Mouse (Mus musculus) brain, embryonic 18.5 days (tissue): ENCODE measurements around the gene Gm49711.
"Not testable (repeated sequence)": the region's sequence is repeated elsewhere in the genome, so short reads cannot be mapped to it uniquely, and the experiment has no call there.

Source experiments
- DNase-seq: peaks from one replicate; pipeline ENCODE4 v3.0.0-alpha.2; 2012; ENCODE audit warnings: low read depth, low spot score

Gene Gm49711

GRCm38 (mm10) chr16:92062832-92063231 is 4.7 kb downstream of the Gm49711 start:
- no peak for DNase-seq

DNA sequence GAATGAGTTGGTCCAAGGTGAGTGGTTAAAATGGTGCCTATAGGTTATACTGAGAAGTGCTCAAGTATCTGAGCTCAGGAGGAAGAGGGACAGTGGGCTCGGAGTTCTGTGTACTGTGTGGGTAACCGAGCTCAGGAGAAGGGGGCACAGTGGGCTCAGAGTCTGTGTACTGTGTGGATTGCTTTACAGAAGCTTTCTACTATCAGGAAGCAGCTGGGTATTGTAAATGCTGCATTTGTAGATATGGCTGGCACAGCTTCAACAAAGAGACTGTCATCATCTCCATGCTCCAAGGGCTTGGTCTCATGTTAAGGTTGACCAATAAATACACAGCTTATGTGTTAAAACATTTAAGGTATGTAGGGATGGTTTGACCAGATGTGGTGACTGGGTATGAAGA is 6.7 kb downstream of the Gm49711 start:
- DNase-seq: no peak

DNA sequence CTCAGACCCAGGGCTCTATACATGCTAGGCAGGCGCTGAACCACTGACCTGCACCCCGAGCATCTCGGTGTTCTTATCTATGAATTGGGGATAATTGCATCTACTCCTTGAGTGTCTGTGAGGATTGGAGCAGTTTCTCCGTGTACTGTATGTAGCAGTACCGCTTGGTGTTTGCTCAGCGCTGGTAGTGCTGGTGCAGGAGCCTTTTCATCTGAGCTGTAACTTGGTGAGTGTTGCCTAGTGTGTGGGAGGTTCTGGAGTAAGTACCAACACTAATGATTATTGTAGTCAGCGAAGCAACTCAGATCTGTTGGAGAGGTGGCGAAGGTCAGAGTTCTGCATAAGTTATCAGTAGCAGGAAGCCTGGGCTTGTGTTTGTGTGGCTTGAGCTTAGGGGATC is 12.2 kb downstream of the Gm49711 start:
- DNase-seq: no peak

DNA sequence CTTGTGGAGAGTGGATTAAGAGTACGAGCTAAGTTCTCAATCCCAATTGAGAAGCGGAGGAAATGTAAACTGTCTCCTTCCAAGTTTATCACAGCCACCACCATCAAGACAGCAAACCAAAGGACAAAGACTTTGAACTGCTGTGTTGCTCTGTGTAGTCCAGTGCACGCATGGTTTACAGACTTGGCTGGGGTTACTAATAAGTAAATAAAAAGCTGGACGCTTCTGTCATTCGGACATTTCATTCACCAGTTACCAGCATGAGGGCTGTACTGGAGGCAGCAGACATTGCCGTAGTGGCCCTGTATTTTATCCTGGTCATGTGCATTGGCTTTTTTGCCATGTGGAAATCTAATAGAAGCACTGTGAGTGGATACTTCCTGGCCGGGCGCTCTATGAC is 18.7 kb downstream of the Gm49711 start:
- DNase-seq: no peak

GRCm38 (mm10) chr16:92083771-92084453 is 25.8 kb downstream of the Gm49711 start:
- DNase-seq: no peak

GRCm38 (mm10) chr16:92089225-92089624 is 31.1 kb downstream of the Gm49711 start:
- no peak for DNase-seq

- DNase-seq: no peak
Measured at GRCm38 (mm10) chr16:92091876-92092275, 33.8 kb downstream of the Gm49711 start.

DNA sequence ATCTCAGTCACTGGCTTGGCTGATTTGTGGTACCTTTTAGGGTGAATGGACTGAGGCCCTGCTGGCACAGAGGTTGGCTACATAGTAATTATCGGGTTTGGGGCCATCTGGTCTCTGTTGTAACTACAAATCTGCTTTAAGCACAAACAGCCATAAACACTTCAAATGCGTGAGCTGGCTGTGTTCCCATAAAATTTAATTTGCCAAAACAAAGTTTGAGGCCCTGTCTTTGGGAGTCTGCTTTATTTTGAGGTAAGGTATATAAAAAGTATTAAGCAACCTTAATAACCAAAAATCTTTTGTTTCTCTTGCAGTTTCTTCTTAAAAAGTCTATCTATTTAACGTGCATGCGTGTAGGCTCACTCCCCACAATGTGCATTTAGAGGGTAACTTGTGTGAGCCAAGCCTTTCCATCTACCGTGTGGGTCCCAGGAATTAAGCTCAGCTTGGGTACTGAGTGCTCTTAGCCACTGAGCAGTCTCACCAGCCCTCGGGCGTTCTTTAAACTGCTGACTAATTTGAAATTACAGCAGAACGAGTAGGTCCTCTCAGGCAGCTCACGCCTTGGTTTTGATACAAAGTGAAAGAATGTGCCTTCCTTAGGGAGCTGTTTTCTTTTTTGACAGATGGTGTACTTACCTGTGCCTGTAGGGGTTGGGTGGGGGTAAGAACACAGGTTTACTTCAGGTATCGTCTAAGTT is 40.4 kb downstream of the Gm49711 start:
- DNase-seq: no peak

GRCm38 (mm10) chr16:92099598-92099997 is 41.5 kb downstream of the Gm49711 start:
- DNase-seq: no peak

- peak; percentile 55 for DNase-seq
Measured at GRCm38 (mm10) chr16:92100111-92100510, 42.0 kb downstream of the Gm49711 start.

DNA sequence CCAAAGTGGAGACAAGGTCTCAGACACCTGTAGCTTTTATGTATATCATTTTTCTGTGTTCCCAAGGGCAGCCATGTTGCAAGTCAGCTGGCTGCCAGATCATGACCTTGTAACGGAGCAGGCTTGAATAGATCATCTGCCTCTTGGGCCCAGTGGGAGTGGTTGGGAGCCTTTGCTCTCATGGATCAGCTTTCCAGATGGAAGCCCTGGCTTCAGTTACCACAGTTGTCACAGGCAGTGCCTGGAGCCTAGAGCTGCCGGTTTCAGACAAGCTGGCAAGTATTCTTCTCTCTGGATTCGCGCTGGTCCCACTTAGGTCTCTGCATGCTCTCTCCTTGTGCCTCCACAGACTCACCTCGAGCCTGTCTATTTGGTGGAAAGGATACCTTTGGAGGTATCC is 44.0 kb downstream of the Gm49711 start:
- DNase-seq: no peak

GRCm38 (mm10) chr16:92102931-92103330 is 44.8 kb downstream of the Gm49711 start:
- not testable (repeated sequence) for DNase-seq

DNA sequence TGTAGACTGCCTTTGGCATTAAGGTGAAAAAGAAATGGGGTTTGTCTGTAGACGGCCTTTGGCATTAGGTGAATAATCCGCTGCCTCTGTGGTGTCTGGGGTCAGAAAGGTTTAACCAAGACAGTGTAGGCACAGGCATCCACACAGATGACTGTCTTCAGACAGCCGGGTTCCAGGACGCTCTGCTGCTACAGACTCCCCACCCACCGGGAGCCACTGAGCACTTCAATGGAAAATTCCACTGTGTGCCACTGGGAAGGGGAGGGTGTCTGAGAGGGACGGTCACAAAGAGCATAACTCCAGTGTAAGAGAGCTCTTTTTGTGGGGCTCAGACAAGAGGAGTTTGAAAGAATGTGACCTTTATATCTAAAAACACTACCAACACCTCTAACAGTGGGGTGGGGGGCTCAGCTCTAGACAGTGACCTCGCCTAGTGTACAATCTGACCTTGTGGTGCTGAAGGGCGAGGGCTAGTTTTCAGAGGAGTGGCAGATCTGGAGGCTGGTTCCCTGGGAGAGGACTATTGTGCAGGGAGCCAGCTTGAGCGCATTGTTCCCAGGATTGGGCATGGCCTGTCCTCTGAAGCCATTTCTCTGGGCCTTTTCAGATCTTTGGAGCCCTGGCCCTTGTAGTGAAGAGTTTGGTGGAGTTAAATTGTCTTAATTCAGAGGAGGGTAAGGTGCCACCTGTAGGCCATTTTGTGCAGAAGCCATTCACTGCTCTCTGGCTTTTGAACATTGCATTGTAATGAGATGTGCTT is 45.6 kb downstream of the Gm49711 start:
- DNase-seq: no peak

DNA sequence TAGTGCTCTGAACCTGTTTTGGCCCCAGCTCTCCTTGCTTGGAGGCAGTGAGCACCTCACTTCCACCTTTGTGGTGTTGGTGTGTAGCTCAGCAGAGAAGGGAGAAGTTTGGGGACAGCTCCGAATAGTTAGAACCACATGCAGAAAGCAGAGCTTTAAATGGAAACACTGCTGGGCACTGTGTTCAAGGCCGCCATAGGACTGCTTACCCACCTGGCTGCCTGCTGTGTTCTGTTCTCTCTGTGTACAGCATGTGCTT is 46.1 kb downstream of the Gm49711 start:
- no peak for DNase-seq

DNA sequence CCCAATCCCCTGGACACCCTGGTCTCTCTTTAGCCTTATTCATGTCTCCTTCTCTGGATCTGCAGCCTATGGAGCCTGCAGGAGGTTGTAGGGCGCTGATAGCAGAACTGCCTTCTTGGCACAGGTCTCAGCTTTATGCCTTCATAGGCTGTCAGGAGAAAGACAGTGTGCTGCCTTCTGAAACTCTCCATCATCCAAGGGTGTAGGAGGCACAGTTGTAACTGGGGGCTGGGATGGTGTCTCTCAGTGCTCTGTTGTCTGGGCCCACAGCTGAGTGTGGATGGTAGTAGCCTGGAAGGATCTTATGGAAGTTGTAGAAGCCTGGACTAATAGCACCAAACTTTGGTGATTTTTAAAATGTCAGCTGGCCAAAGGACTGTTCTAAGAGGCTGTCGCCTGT is 46.8 kb downstream of the Gm49711 start:
- no peak for DNase-seq

GRCm38 (mm10) chr16:92105631-92106030 is 47.5 kb downstream of the Gm49711 start:
- no peak for DNase-seq

DNA sequence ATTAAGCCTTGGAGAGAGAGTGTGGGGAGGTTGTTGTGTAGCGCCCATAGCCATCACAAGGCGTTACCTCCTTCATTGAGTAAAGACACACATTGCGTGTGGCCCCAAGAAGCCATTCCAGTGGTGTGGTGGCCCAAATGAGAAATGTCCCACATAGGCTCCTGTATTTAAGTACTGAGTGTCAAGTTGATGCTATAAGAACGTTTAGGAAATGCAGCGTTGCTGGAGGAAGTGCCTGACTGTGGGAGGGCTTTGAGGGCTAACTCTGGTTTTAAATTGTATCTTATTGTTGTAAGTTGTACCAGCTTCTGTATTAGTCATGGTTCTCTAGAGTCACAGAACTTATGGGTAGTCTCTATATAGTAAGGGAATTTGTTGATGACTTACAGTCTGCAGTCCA is 49.2 kb downstream of the Gm49711 start:
- DNase-seq: no peak

GRCm38 (mm10) chr16:92114706-92115241 is 56.7 kb downstream of the Gm49711 start:
- DNase-seq: no peak

- DNase-seq: peak; percentile 47
Measured at GRCm38 (mm10) chr16:92115611-92116421, 57.7 kb downstream of the Gm49711 start.

DNA sequence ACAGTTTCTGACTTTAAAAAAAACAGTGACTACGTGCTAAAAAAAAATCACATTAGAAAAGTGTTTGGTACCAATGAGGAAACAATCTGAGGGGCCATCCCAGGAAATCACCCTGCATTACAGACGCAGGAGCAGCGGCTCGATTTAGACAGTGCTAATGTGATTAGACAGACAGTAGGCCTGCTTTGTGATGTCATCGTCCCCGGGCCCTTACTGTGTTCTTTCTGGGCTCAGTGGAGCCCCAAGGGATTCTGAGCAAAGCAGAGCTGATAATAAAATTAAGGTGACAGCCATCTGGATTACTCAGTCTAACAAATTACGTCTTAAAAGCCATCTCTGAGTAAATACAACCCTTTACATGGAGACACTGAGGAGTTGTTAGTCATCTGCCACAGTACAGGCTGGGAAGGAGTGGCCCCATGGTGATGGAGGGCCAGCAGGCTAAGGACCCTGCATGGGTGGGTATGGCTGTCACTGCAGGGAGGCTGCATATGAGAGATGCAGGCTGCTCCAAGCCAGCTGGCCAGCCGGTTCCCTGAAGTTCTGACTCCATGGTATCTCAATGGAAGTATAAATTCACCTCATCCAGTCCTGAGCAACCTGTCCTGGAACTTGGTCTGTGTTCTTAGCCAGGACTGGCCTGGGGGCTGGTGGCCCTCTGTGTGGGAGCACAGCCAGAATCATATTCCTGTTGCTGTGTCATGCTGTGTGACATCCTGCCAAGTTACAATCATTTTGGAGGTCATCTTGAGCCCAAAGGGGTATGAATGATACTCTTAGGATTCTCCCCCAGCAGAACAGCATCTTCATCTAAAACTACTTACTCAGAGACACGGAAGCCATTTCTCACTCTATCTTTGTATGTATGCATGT is 59.5 kb downstream of the Gm49711 start:
- no peak for DNase-seq

GRCm38 (mm10) chr16:92119013-92119515 is 60.9 kb downstream of the Gm49711 start:
- no peak for DNase-seq
